Mouse (Mus musculus) macrophage (primary cell): Measurements from ENCODE around the gene Rtp2. TPM values are rescaled to one million over a fixed set of nuclear protein-coding genes. Genes with fewer than 3 reads are reported as not detected.

ENCODE experiments used
- H3K27ac ChIP-seq: fragments of 350-480 bp; formaldehyde crosslinking; 2 replicates; pipeline ENCODE4 v1.9.0; 2021
- H3K36me3 ChIP-seq: fragments of 350-480 bp; formaldehyde crosslinking; 2 replicates; pipeline ENCODE4 v1.9.0; 2021; ENCODE audit errors: inconsistent target
- H3K4me3 ChIP-seq: fragments of 350-480 bp; formaldehyde crosslinking; 2 replicates; pipeline ENCODE4 v1.9.0; 2021; ENCODE audit errors: inconsistent target
- H3K79me2 ChIP-seq: fragments of 350-480 bp; formaldehyde crosslinking; 2 replicates; pipeline ENCODE4 v1.9.0; 2021; ENCODE audit errors: inconsistent target
- WGBS: methylation state at CpG from one replicate; pipeline ENCODE4 v1.1.7; 2026; ENCODE audit warnings: inconsistent platforms; ENCODE audit not compliant: missing documents; 5-methylcytosine and 5-hydroxymethylcytosine counted together
- polyA plus RNA-seq: library from polyadenylated mRNA; stranded (reverse); fragments of 250-400 nt; gene quantifications from 3 replicates; pipeline ENCODE4 v1.2.4, GENCODE M21; 2018; ENCODE audit warnings: inconsistent platforms

The Rtp2 gene
- polyA plus RNA-seq, 1 experiment from 2014 or later = not detected

DNA sequence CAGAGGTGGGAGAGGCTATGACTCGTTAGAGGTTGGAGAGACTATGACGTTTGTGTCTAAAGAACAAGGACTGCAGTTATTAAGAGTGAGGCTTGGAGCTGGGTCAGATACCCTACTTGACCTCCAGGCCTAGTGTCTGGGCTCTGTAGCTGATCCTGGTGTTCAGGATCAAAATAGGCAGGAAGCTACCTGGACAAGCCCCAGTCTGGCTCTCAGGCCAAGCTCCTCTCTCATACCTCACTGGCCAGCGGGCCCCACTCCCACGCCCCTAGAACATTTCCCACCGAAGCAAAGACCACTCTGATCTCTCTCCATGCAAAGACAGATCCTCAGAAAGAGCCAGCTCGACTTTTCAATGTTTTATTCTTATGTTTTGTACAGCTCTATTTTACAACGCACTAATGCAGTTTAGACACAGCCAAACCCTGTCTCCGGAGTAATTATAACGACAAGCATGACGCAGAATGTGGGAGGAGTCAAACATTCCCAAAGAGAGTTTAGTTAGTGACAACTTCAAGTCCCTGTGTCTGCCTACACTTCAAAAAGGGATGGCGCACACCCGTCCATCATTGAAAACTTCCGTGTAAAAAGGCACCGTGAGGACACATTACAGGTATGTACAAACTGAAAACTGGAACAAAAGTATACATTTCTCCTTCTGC, 32.6 kb upstream of the Rtp2 start:
- no peaks in the 10 kb centered on the region for H3K79me2 ChIP-seq
- no peak overlapping the region for H3K27ac ChIP-seq
- 93% methylated on average over 14 of the region's 14 CpGs for WGBS
- H3K36me3 ChIP-seq = peaks cover 59% of the 10 kb centered on the region
- H3K4me3 ChIP-seq = no peak overlapping the region

GRCm38 (mm10) chr16:23963896-23964668, 31.9 kb upstream of the Rtp2 start:
- Histone ChIP-seq H3K27ac (no peak overlapping the region), H3K36me3 (peaks cover 52% of the 10 kb centered on the region), H3K79me2 (no peaks in the 10 kb centered on the region), H3K4me3 (no peak overlapping the region)
- WGBS = 95% methylated on average over 22 of the region's 22 CpGs

- H3K79me2 ChIP-seq = no peaks in the 10 kb centered on the region
- WGBS = 88% methylated on average over 2 of the region's 2 CpGs
- peaks cover 35% of the 10 kb centered on the region for H3K36me3 ChIP-seq
- no peak overlapping the region for H3K27ac ChIP-seq
- H3K4me3 ChIP-seq = no peak overlapping the region
Measured at GRCm38 (mm10) chr16:23962401-23962800, 30.2 kb upstream of the Rtp2 start.

DNA sequence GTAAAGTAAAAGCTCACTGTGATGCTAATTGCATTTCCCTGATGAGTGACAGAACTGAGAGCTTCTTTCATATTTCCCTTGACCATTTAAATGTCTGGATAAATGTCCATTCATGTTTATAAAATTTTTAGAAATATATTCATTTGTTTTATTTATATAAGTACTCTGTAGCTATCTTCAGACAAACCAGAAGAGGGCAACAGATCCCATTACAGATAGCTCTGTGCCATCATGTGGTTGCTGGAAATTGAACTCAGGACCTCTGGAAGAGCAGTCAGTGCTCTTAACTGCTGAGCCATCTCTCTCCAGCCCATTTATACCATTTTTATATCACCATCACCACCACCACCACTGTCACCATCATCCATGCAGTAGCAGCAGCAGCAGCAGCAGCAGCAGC, 26.7 kb upstream of the Rtp2 start:
- Histone ChIP-seq H3K79me2 (no peaks in the 10 kb centered on the region), H3K27ac (no peak overlapping the region), H3K4me3 (no peak overlapping the region), H3K36me3 (peaks cover 2% of the 10 kb centered on the region; the same call in 1 of the 2 replicates)

DNA sequence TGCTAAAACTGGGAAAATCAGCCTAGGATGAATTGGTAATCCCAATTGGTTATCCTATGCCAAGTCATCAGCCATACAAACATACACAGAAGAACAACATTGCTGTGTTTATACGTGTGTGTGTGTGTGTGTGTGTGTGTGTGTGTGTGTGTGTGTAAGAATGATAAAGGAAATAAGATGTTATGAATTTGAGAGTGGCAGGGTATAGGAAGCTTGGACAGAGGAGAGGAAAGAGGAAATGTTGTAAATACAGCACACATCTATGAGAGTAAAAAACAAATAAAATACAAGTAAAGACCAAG, 21.7 kb upstream of the Rtp2 start:
- H3K27ac ChIP-seq = no peak overlapping the region
- no peak overlapping the region for H3K4me3 ChIP-seq
- 40% methylated on average over 1 of the region's 1 CpGs for WGBS
- no peaks in the 10 kb centered on the region for H3K79me2 ChIP-seq
- no peaks in the 10 kb centered on the region for H3K36me3 ChIP-seq

- 73% methylated on average over 11 of the region's 11 CpGs for WGBS
- no peaks in the 10 kb centered on the region for H3K79me2 ChIP-seq
- no peak overlapping the region for H3K4me3 ChIP-seq
- no peak overlapping the region for H3K27ac ChIP-seq
- H3K36me3 ChIP-seq = no peaks in the 10 kb centered on the region
Measured at GRCm38 (mm10) chr16:23953189-23953958, 21.2 kb upstream of the Rtp2 start.

- no peaks in the 10 kb centered on the region for H3K79me2 ChIP-seq
- 86% methylated on average over 4 of the region's 4 CpGs for WGBS
- no peak overlapping the region for H3K27ac ChIP-seq
- no peaks in the 10 kb centered on the region for H3K36me3 ChIP-seq
- no peak overlapping the region for H3K4me3 ChIP-seq
Measured at GRCm38 (mm10) chr16:23952101-23952727, 20.0 kb upstream of the Rtp2 start.

DNA sequence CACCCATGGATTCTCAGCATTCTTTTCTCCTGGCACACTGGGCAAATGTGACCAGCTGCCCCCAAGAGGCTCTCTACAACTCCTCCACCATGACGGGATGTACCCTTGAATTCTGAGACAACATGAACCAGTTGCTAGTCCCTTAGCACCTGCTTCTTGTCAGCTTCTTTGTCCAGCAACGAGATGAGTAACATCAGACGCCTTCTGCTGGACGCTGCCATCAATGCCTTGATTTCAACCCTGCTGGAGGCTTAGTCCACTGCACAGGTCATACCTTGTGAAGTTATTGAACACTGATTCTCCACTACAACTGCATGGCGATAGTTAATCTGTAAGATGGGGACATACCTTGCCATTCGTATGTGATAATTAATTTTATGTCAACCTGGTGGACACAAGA, 15.5 kb upstream of the Rtp2 start:
- Histone ChIP-seq H3K79me2 (no peaks in the 10 kb centered on the region), H3K27ac (no peak overlapping the region), H3K36me3 (no peaks in the 10 kb centered on the region), H3K4me3 (no peak overlapping the region)
- WGBS = 95% methylated on average over 6 of the region's 6 CpGs

DNA sequence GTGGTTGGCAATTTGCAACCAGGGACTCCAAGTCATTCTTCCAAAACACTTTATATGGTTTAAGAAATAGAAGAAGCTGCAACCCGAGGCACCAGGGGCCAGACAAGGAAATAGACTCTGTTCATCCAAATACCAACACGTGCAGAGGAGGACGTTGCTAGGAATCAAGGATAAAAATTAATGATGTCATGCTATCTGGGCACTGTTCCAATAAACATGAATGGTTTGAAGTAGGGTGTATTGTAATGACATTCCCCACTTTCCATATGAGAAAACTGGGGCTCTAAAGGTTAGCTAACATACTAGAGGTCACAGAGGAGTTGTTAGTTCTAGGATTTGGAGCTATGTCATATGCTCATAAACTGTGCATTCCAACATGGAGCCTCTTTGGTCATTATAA, 12.6 kb upstream of the Rtp2 start:
- no peaks in the 10 kb centered on the region for H3K79me2 ChIP-seq
- H3K27ac ChIP-seq = no peak overlapping the region
- 41% methylated on average over 3 of the region's 3 CpGs for WGBS
- no peak overlapping the region for H3K4me3 ChIP-seq
- H3K36me3 ChIP-seq = no peaks in the 10 kb centered on the region

DNA sequence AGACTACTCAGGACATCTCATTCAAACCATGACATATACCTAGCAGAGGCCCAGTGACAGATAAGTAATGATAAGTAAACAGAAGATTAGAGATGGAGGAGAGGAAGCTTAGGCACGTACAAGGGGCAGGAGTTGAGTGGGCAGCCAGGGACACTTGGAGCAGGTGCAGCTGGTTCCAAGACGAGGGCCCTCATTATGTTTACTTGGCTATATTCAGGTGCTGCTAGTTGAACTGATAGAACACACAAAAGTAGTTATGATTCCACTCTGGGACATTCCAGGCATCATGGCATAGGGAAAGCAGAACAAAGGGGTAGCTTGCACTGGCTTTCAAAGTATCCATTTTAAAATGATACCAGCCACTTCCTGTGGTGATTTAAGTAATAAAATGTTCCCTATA, 2.2 kb upstream of the Rtp2 start:
- Histone ChIP-seq H3K4me3 (no peak overlapping the region), H3K27ac (no peak overlapping the region), H3K36me3 (no peaks in the 10 kb centered on the region), H3K79me2 (no peaks in the 10 kb centered on the region)
- WGBS = 95% methylated on average over 2 of the region's 2 CpGs

- H3K79me2 ChIP-seq = no peaks in the 10 kb centered on the region
- 86% methylated on average over 18 of the region's 18 CpGs for WGBS
- H3K27ac ChIP-seq = no peak overlapping the region
- H3K4me3 ChIP-seq = no peak overlapping the region
- H3K36me3 ChIP-seq = no peaks in the 10 kb centered on the region
Measured at GRCm38 (mm10) chr16:23931275-23931674, 919 bp downstream of the Rtp2 start.

- WGBS = 94% methylated on average over 3 of the region's 3 CpGs
Measured at GRCm38 (mm10) chr16:23930426-23931073, 1.6 kb downstream of the Rtp2 start.

DNA sequence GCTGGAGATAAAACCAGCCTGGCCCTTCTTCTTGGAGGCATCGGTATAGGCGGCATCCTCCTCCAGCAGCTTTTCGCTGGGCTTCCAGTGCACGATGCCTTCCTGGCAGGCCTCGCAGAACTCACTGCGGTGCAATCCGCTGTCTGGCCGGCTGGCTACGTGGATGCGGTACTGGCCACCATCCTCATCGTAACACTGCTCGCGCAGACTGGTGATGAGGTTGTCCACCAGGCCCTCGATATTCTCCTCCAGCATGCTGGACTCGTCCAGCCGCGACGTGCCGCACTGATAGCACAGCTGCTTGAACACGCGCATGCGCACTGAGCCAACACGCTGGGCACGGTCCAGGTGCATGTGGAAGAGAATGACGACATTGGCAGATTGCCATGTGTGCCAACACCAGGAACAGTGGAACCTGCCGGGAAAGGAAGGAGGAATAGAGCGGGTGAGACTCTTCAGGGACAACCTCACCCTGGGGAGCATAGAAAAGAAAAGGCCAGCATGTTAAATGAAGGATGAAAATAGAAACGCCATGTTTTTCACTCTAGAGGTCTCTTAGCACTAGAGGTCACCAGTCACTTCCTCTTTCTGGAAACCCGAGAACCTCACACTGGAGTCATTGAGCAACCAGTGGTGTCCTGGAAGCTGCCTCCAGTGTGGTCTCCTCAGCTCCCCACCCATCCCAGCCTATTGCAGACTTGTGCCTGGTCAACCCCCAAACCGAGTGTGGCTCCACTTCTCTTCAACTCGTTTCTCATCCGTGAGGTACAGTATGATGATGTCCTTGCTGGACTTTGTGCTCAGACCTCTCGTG, 4.7 kb downstream of the Rtp2 start:
- H3K79me2 ChIP-seq = no peaks in the 10 kb centered on the region
- no peaks in the 10 kb centered on the region for H3K36me3 ChIP-seq
- no peak overlapping the region for H3K27ac ChIP-seq
- 78% methylated on average over 33 of the region's 33 CpGs for WGBS
- no peak overlapping the region for H3K4me3 ChIP-seq

More at GRCm38 (mm10) chr16:23930426-23931073, 1.6 kb downstream of the Rtp2 start:
- Histone ChIP-seq H3K4me3 (no peak overlapping the region), H3K36me3 (no peaks in the 10 kb centered on the region), H3K27ac (no peak overlapping the region), H3K79me2 (no peaks in the 10 kb centered on the region)

DNA sequence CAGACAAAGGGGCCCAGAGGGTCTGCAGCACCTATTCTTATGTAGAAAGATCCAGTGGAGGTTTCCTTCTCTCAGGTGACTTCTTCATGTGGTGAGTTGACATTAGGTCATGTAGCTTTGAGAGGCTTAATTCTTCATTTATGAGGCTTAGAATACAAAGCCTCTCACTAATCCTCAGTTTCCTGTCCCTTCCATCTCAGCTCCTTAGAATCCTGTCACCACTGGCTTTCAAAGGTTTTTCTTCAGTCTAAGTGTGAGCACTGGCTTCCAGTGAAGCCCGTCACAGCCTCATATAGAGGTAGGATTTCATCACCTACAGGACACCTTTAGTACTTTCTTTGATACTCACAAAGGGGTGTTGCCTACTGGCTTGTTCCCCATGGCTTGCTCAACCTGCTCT, 9.3 kb downstream of the Rtp2 start:
- Histone ChIP-seq H3K79me2 (no peaks in the 10 kb centered on the region), H3K27ac (no peak overlapping the region), H3K4me3 (no peak overlapping the region), H3K36me3 (no peaks in the 10 kb centered on the region)
- 88% methylated on average over 1 of the region's 1 CpGs for WGBS
